Mouse (Mus musculus): ENCODE measurements around the gene Ackr4.

Ackr4 gene

GRCm38 (mm10) chr9:104126833-104127232 is at the start of gene Ackr4:
Gene Ackr4 (minus strand): TSS chr9:104126933.
- no peak for DNase-seq (ENCODE audit: low read depth, low spot score)

GRCm38 (mm10) chr9:104172342-104172741 is 45.6 kb upstream of the Ackr4 start:
- no peak for DNase-seq (ENCODE audit: low read depth, low spot score)

- DNase-seq (ENCODE audit: low read depth, low spot score), result no peak
Observed at GRCm38 (mm10) chr9:104171651-104172050, 44.9 kb upstream of the Ackr4 start.

GRCm38 (mm10) chr9:104169986-104170385 is 43.3 kb upstream of the Ackr4 start:
- DNase-seq (ENCODE audit: low read depth, low spot score), result no peak

GRCm38 (mm10) chr9:104165926-104166325 is 39.2 kb upstream of the Ackr4 start:
- no peak for DNase-seq (ENCODE audit: low read depth, low spot score)

- no peak for DNase-seq (ENCODE audit: low read depth, low spot score)
Observed at GRCm38 (mm10) chr9:104164194-104164593, 37.5 kb upstream of the Ackr4 start.

GRCm38 (mm10) chr9:104161117-104161516 is 34.4 kb upstream of the Ackr4 start:
- no peak for DNase-seq (ENCODE audit: low read depth, low spot score)

GRCm38 (mm10) chr9:104157291-104157690 is 30.6 kb upstream of the Ackr4 start:
- DNase-seq (ENCODE audit: low read depth, low spot score), result no peak

- no peak for DNase-seq (ENCODE audit: low read depth, low spot score)
Observed at GRCm38 (mm10) chr9:104156506-104156905, 29.8 kb upstream of the Ackr4 start.

- DNase-seq (ENCODE audit: low read depth, low spot score), result no peak
Observed at GRCm38 (mm10) chr9:104155100-104155715, 28.5 kb upstream of the Ackr4 start.

GRCm38 (mm10) chr9:104152121-104152520 is 25.4 kb upstream of the Ackr4 start:
- DNase-seq (ENCODE audit: low read depth, low spot score), result no peak

- no peak for DNase-seq (ENCODE audit: low read depth, low spot score)
Observed at GRCm38 (mm10) chr9:104148969-104149368, 22.2 kb upstream of the Ackr4 start.

GRCm38 (mm10) chr9:104146683-104147082 is 19.9 kb upstream of the Ackr4 start:
- DNase-seq (ENCODE audit: low read depth, low spot score), result no peak

GRCm38 (mm10) chr9:104144314-104144996 is 17.7 kb upstream of the Ackr4 start:
- no peak for DNase-seq (ENCODE audit: low read depth, low spot score)

GRCm38 (mm10) chr9:104142805-104143204 is 16.1 kb upstream of the Ackr4 start:
- no peak for DNase-seq (ENCODE audit: low read depth, low spot score)

- no peak for DNase-seq (ENCODE audit: low read depth, low spot score)
Observed at GRCm38 (mm10) chr9:104140351-104140750, 13.6 kb upstream of the Ackr4 start.

GRCm38 (mm10) chr9:104130141-104130755 is 3.5 kb upstream of the Ackr4 start:
- DNase-seq (ENCODE audit: low read depth, low spot score), result no peak

- DNase-seq (ENCODE audit: low read depth, low spot score), result no peak
Observed at GRCm38 (mm10) chr9:104128110-104128509, 1.4 kb upstream of the Ackr4 start.

GRCm38 (mm10) chr9:104123622-104124021 is 3.1 kb downstream of the Ackr4 start:
- DNase-seq (ENCODE audit: low read depth, low spot score), result peak; percentile 17

GRCm38 (mm10) chr9:104123101-104123500 is 3.6 kb downstream of the Ackr4 start:
- no peak for DNase-seq (ENCODE audit: low read depth, low spot score)

- DNase-seq (ENCODE audit: low read depth, low spot score), result no peak
Observed at GRCm38 (mm10) chr9:104109151-104109550, 17.6 kb downstream of the Ackr4 start.

GRCm38 (mm10) chr9:104108571-104109143 is 18.1 kb downstream of the Ackr4 start:
- no peak for DNase-seq (ENCODE audit: low read depth, low spot score)

- DNase-seq (ENCODE audit: low read depth, low spot score), result no peak
Observed at GRCm38 (mm10) chr9:104107482-104107881, 19.3 kb downstream of the Ackr4 start.
